Mouse (Mus musculus) MEL (cell line): ENCODE measurements around the gene Sptbn4. TPM values are rescaled to one million over a fixed set of nuclear protein-coding genes. Genes with fewer than 3 reads are reported as not detected.

Experiments used
- DNase-seq: peaks from one replicate; pipeline ENCODE4 v3.0.0; 2011; ENCODE audit warnings: low read depth, low spot score
- H3K27ac ChIP-seq: 2 replicates; pipeline ENCODE4 v1.5.1; 2012; ENCODE audit warnings: low read depth, mild to moderate bottlenecking, control low read depth, low read length, moderate library complexity; ENCODE audit not compliant: control insufficient read depth
- H3K27me3 ChIP-seq, 2 experiments: fragments of 150-350 bp in 1 of 2; sonication (generic) in 1 of 2; 2 replicates each; pipeline ENCODE4 v1.6.1; 2012; ENCODE audit warnings: low read length in 2 of 2, mild to moderate bottlenecking in 2 of 2, improper control_type of control experiment in 1 of 2, moderate library complexity in 1 of 2; ENCODE audit not compliant: insufficient read depth in 2 of 2, control insufficient read depth in 1 of 2
- H3K36me3 ChIP-seq, 2 experiments: 2 replicates each; pipeline ENCODE4 v1.6.1; 2012 to 2014; ENCODE audit warnings: low read length in 2 of 2, improper control_type of control experiment in 1 of 2, inconsistent platforms in 1 of 2, mild to moderate bottlenecking in 1 of 2; ENCODE audit not compliant: insufficient read depth in 2 of 2, control insufficient read depth in 1 of 2
- H3K4me1 ChIP-seq, 2 experiments: fragments of 150-350 bp in 1 of 2; sonication (generic) in 1 of 2; 2 replicates each; pipeline ENCODE4 v1.6.1; 2012; ENCODE audit warnings: low read length in 2 of 2, improper control_type of control experiment in 1 of 2, mild to moderate bottlenecking in 1 of 2; ENCODE audit not compliant: insufficient read depth in 2 of 2, control insufficient read depth in 1 of 2
- H3K4me3 ChIP-seq, 2 experiments: fragments of 150-350 bp in 1 of 2; sonication (generic) in 1 of 2; 2 replicates each; pipeline ENCODE4 v1.5.1; 2012; ENCODE audit warnings: low read depth in 2 of 2, low read length in 2 of 2, mild to moderate bottlenecking in 2 of 2, moderate library complexity in 2 of 2, control low read depth in 1 of 2, improper control_type of control experiment in 1 of 2; ENCODE audit not compliant: control insufficient read depth in 1 of 2, insufficient read depth in 1 of 2
- H3K79me2 ChIP-seq: 2 replicates; pipeline ENCODE4 v1.6.1; 2012; ENCODE audit warnings: mild to moderate bottlenecking, low read length, moderate library complexity; ENCODE audit not compliant: control insufficient read depth, poor library complexity, insufficient read depth
- H3K9ac ChIP-seq: 2 replicates; pipeline ENCODE4 v1.6.1; 2012; ENCODE audit warnings: low read depth, mild to moderate bottlenecking, control low read depth, low read length, moderate library complexity; ENCODE audit not compliant: control insufficient read depth, poor library complexity, severe bottlenecking
- H3K9me3 ChIP-seq: fragments of 150-350 bp; sonication (generic); replicated peaks from 2 replicates; pipeline ENCODE4 v1.6.1; 2012; ENCODE audit warnings: mild to moderate bottlenecking, low read length, improper control_type of control experiment, moderate library complexity; ENCODE audit not compliant: insufficient read depth
- BHLHE40 ChIP-seq: IDR thresholded peaks from 2 replicates; pipeline ENCODE4 v1.6.1; 2012; ENCODE audit warnings: low read depth, mild to moderate bottlenecking, inconsistent platforms, low read length, improper control_type of control experiment, borderline replicate concordance
- CTCF ChIP-seq, 3 experiments: IDR thresholded peaks in 2 of 3; conservative IDR thresholded peaks in 1 of 3; 2 replicates each; pipeline ENCODE4 v1.5.1; 2011 to 2012; ENCODE audit warnings: low read length in 3 of 3, low read depth in 2 of 3, mild to moderate bottlenecking in 2 of 3, improper control_type of control experiment in 1 of 3, inconsistent platforms in 1 of 3, mixed read lengths in 1 of 3, moderate library complexity in 1 of 3; ENCODE audit not compliant: control insufficient read depth in 1 of 3, insufficient read depth in 1 of 3, poor library complexity in 1 of 3, severe bottlenecking in 1 of 3
- E2F4 ChIP-seq: IDR thresholded peaks from 2 replicates; pipeline ENCODE4 v1.6.1; 2011; ENCODE audit warnings: low read depth, low read length, improper control_type of control experiment, borderline replicate concordance
- ELF1 ChIP-seq: IDR thresholded peaks from 2 replicates; pipeline ENCODE4 v1.6.1; 2014; ENCODE audit warnings: low read depth, mild to moderate bottlenecking, inconsistent platforms, low read length, improper control_type of control experiment, moderate library complexity
- EP300 ChIP-seq, 2 experiments: IDR thresholded peaks; 2 replicates each; pipeline ENCODE4 v1.6.1; 2011; ENCODE audit warnings: improper control_type of control experiment in 2 of 2, low read length in 2 of 2, low read depth in 1 of 2, mild to moderate bottlenecking in 1 of 2
- ETS1 ChIP-seq: IDR thresholded peaks from 2 replicates; pipeline ENCODE4 v1.6.1; 2012; ENCODE audit warnings: low read depth, mild to moderate bottlenecking, inconsistent platforms, low read length, improper control_type of control experiment, moderate library complexity
- GATA1 ChIP-seq: IDR thresholded peaks from 2 replicates; pipeline ENCODE4 v1.6.1; 2011; ENCODE audit warnings: low read depth, low read length, improper control_type of control experiment
- JUND ChIP-seq: IDR thresholded peaks from 2 replicates; pipeline ENCODE4 v1.6.1; 2011; ENCODE audit warnings: low read depth, mild to moderate bottlenecking, improper control_type of control experiment, low read length
- MAFK ChIP-seq: IDR thresholded peaks from 2 replicates; pipeline ENCODE4 v1.6.1; 2011; ENCODE audit warnings: low read depth, mild to moderate bottlenecking, low read length, improper control_type of control experiment, borderline replicate concordance
- MAX ChIP-seq: IDR thresholded peaks from 2 replicates; pipeline ENCODE4 v1.6.1; 2011; ENCODE audit warnings: low read length, improper control_type of control experiment
- MAZ ChIP-seq: IDR thresholded peaks from 2 replicates; pipeline ENCODE4 v1.6.1; 2012; ENCODE audit warnings: low read depth, mild to moderate bottlenecking, inconsistent platforms, low read length, improper control_type of control experiment
- MEF2A ChIP-seq: IDR thresholded peaks from 2 replicates; pipeline ENCODE4 v1.6.1; 2014; ENCODE audit warnings: low read depth, mild to moderate bottlenecking, inconsistent platforms, low read length, improper control_type of control experiment; ENCODE audit not compliant: poor library complexity, insufficient replicate concordance, severe bottlenecking; ENCODE audit errors: extremely low read depth
- MXI1 ChIP-seq: IDR thresholded peaks from 2 replicates; pipeline ENCODE4 v1.6.1; 2011; ENCODE audit warnings: mild to moderate bottlenecking, low read depth, low read length, improper control_type of control experiment
- MYC ChIP-seq: IDR thresholded peaks from 2 replicates; pipeline ENCODE4 v1.6.1; 2011; ENCODE audit warnings: low read depth, mild to moderate bottlenecking, low read length, improper control_type of control experiment, moderate library complexity
- NELFE ChIP-seq: IDR thresholded peaks from 2 replicates; pipeline ENCODE4 v1.6.1; 2011; ENCODE audit warnings: low read depth, low read length, improper control_type of control experiment
- NRF1 ChIP-seq: IDR thresholded peaks from 2 replicates; pipeline ENCODE4 v1.6.1; 2014; ENCODE audit warnings: low read depth, mild to moderate bottlenecking, inconsistent platforms, low read length, improper control_type of control experiment, moderate library complexity; ENCODE audit not compliant: poor library complexity, insufficient read depth, severe bottlenecking
- POLR2A ChIP-seq, 2 experiments: IDR thresholded peaks; 2 replicates each; pipeline ENCODE4 v1.6.1; 2011 to 2012; ENCODE audit warnings: low read length in 2 of 2, mild to moderate bottlenecking in 2 of 2, control low read depth in 1 of 2, improper control_type of control experiment in 1 of 2, low read depth in 1 of 2, moderate library complexity in 1 of 2; ENCODE audit not compliant: control insufficient read depth in 1 of 2, insufficient read depth in 1 of 2, poor library complexity in 1 of 2
- POLR2AphosphoS2 ChIP-seq: IDR thresholded peaks from 2 replicates; pipeline ENCODE4 v1.6.1; 2011; ENCODE audit warnings: low read length, improper control_type of control experiment
- RAD21 ChIP-seq: IDR thresholded peaks from 2 replicates; pipeline ENCODE4 v1.6.1; 2011; ENCODE audit warnings: mild to moderate bottlenecking, low read depth, low read length, improper control_type of control experiment
- RCOR1 ChIP-seq: IDR thresholded peaks from 2 replicates; pipeline ENCODE4 v1.6.1; 2012; ENCODE audit warnings: low read depth, mild to moderate bottlenecking, inconsistent platforms, low read length, improper control_type of control experiment
- SIN3A ChIP-seq: IDR thresholded peaks from 2 replicates; pipeline ENCODE4 v1.6.1; 2012; ENCODE audit warnings: low read length, improper control_type of control experiment, inconsistent platforms
- SMC3 ChIP-seq: IDR thresholded peaks from 2 replicates; pipeline ENCODE4 v1.6.1; 2011; ENCODE audit warnings: low read depth, low read length, improper control_type of control experiment
- TBP ChIP-seq: IDR thresholded peaks from 2 replicates; pipeline ENCODE4 v1.8.0; 2011; ENCODE audit warnings: low read depth, low read length, improper control_type of control experiment
- TCF12 ChIP-seq: IDR thresholded peaks from 2 replicates; pipeline ENCODE4 v1.6.1; 2014; ENCODE audit warnings: low read depth, mild to moderate bottlenecking, inconsistent platforms, low read length, improper control_type of control experiment, moderate library complexity
- UBTF ChIP-seq: IDR thresholded peaks from 2 replicates; pipeline ENCODE4 v1.6.1; 2012; ENCODE audit warnings: low read depth, mild to moderate bottlenecking, inconsistent platforms, low read length, improper control_type of control experiment, moderate library complexity, borderline replicate concordance; ENCODE audit not compliant: insufficient read depth
- USF1 ChIP-seq: IDR thresholded peaks from 2 replicates; pipeline ENCODE4 v1.6.1; 2014; ENCODE audit warnings: low read depth, mild to moderate bottlenecking, inconsistent platforms, low read length, improper control_type of control experiment, moderate library complexity
- ZC3H11A ChIP-seq: IDR thresholded peaks from 2 replicates; pipeline ENCODE4 v1.6.1; 2012; ENCODE audit warnings: low read depth, mild to moderate bottlenecking, inconsistent platforms, low read length, improper control_type of control experiment
- ZKSCAN1 ChIP-seq: IDR thresholded peaks from 2 replicates; pipeline ENCODE4 v1.6.1; 2012; ENCODE audit warnings: low read depth, mild to moderate bottlenecking, inconsistent platforms, low read length, improper control_type of control experiment, moderate library complexity
- ZMIZ1 ChIP-seq: IDR thresholded peaks from 2 replicates; pipeline ENCODE4 v1.6.1; 2012; ENCODE audit warnings: low read depth, mild to moderate bottlenecking, inconsistent platforms, low read length, improper control_type of control experiment, moderate library complexity
- ZNF384 ChIP-seq: IDR thresholded peaks from 2 replicates; pipeline ENCODE4 v1.6.1; 2012; ENCODE audit warnings: low read depth, mild to moderate bottlenecking, inconsistent platforms, low read length, improper control_type of control experiment
- polyA plus RNA-seq, 2 experiments: library from polyadenylated mRNA; stranded (reverse) in 1 of 2; unstranded in 1 of 2; fragments of >175 nt in 1 of 2; fragments of >200 nt in 1 of 2; gene quantifications; 2 replicates each; pipeline versions ENCODE4 v1.2.1 to v1.2.4; 2012; ENCODE audit warnings: low replicate concordance in 2 of 2, low read depth in 1 of 2; ENCODE audit not compliant: insufficient read length in 2 of 2, insufficient read depth in 1 of 2, missing spikeins in 1 of 2
- total RNA-seq: library from RNA; depleted of rRNA; stranded (reverse); fragments of 300-350 nt; gene quantifications from 2 replicates; pipeline ENCODE4 v1.2.3, GENCODE M21; 2012

The Sptbn4 gene
- total and polyA plus RNA-seq, 3 experiments: 0.19 to 0.68 TPM; not detected in 1

DNA sequence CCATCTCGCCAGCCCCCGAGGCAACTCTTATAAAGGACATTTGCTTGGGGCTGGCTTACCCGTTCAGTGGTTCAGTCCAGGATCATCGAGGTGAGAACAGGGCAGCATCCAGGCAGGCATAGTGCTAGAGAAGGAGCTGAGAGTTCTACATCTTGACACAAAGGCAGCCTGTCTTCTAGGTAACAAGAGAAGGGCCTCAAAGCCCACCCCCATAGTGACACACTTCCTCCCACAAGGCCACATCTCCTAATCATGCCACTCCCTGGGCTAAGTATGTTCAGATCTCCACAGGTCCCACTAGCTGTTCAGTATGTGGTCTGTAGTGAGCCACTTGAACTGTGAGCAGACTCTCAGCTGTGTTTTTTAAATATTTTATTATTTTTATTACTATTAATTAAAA is 36.4 kb upstream of the Sptbn4 start (continued):
- TF ChIP-seq JUND (no peak), NRF1 (no peak), USF1 (no peak), UBTF (no peak), ZNF384 (no peak), ZC3H11A (no peak), POLR2AphosphoS2 (no peak), CTCF (IDR thresholded peaks at IDR 0.05 in 2 of 3, conservative IDR thresholded peaks at IDR 0.05 in 1 of 3; ENCODE audit: control insufficient read depth in 1 of 3, insufficient read depth in 1 of 3, low read depth in 2 of 3, low read length in 3 of 3, poor library complexity in 1 of 3, severe bottlenecking in 1 of 3) (no peak), E2F4 (no peak)
- TF ChIP-seq, all 39 proteins: peak for 4

DNA sequence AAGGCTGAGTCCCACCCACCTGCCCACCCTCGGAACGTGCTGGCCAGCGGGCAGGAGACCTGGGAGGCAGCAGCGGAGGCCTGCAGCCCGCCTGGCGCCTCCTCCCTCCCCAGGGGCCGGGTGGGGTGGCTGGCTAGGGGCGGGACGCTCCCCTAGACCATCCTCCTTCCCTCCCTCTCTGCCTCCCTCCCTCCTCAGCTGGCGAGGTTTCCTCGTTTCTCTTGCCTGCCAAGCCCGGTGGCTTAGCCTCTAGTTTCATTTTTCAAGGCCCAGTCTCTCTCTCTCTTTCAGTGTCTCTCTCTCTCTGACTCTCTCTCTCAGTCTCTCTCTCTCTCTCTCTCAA is 34.1 kb upstream of the Sptbn4 start:
- H3K4me1 ChIP-seq: peaks cover 8 to 26% of the 10 kb centered on the region in 2 experiments
- H3K27ac ChIP-seq: peak overlapping the region; percentile 63
- TF ChIP-seq UBTF: no peak
- TF ChIP-seq ZMIZ1: no peak
- 0 out of 2 replicates have a peak, but pooled peaks have one; percentile 19 for TF ChIP-seq RCOR1
- no peak for TF ChIP-seq CTCF (IDR thresholded peaks at IDR 0.05 in 2 of 3, conservative IDR thresholded peaks at IDR 0.05 in 1 of 3; ENCODE audit: control insufficient read depth in 1 of 3, insufficient read depth in 1 of 3, low read depth in 2 of 3, low read length in 3 of 3, poor library complexity in 1 of 3, severe bottlenecking in 1 of 3)
- peak; percentile 51; the same call in 1 of the 2 replicates for TF ChIP-seq POLR2AphosphoS2
- TF ChIP-seq TBP: 0 out of 2 replicates have a peak, but pooled peaks have one; percentile 8
- TF ChIP-seq SMC3: no peak
- TF ChIP-seq GATA1: peak; percentile 27; the same call in 1 of the 2 replicates
- TF ChIP-seq RAD21: no peak
- TF ChIP-seq ETS1: peak; percentile 60
- 0 out of 2 replicates have a peak, but pooled peaks have one; percentile 19 for TF ChIP-seq USF1
- no peak for TF ChIP-seq MEF2A
- TF ChIP-seq MAX: peak; percentile 44; the same call in 1 of the 2 replicates
- no peak; the same call in 1 of the 2 replicates for TF ChIP-seq NELFE
- peak; percentile 53; the same call in 1 of the 2 replicates for TF ChIP-seq TCF12
- peak; percentile 91; the same call in 1 of the 2 replicates for TF ChIP-seq MAZ
- peak; percentile 90 for TF ChIP-seq BHLHE40
- 0 out of 2 replicates have a peak, but pooled peaks have one; percentile 31 for TF ChIP-seq MYC
- TF ChIP-seq ELF1: 0 out of 2 replicates have a peak, but pooled peaks have one; percentile 36
- peak; percentile 91 for TF ChIP-seq JUND
- TF ChIP-seq POLR2A (IDR thresholded peaks at IDR 0.05; ENCODE audit: control insufficient read depth in 1 of 2, insufficient read depth in 1 of 2, low read depth in 1 of 2, low read length in 2 of 2, poor library complexity in 1 of 2): peak; percentile 22 to 58; a peak in 1 of 4 replicates
- TF ChIP-seq SIN3A: peak; percentile 78
- peak; percentile 43; the same call in 1 of the 2 replicates for TF ChIP-seq MXI1
- no peak for TF ChIP-seq ZKSCAN1
- no peak for TF ChIP-seq EP300 (IDR thresholded peaks at IDR 0.05; ENCODE audit: low read depth in 1 of 2, low read length in 2 of 2)
- TF ChIP-seq MAFK: no peak
- H3K79me2 ChIP-seq: no peaks in the 10 kb centered on the region
- H3K36me3 ChIP-seq: peaks cover 0 to 24% of the 10 kb centered on the region in 2 experiments; a peak in 2 of 4 replicates
- DNase-seq: peak; percentile 91
- peak overlapping the region; percentile 71 to 83 for H3K4me3 ChIP-seq
- peak overlapping the region; percentile 75 for H3K9ac ChIP-seq
- no peaks in the 10 kb centered on the region for H3K27me3 ChIP-seq
- no peaks in the 10 kb centered on the region for H3K9me3 ChIP-seq
